Mouse (Mus musculus): Measurements from ENCODE around the gene Car12. TPM values are rescaled to one million over a fixed set of nuclear protein-coding genes. Genes with fewer than 3 reads are reported as not detected.
"Not testable (repeated sequence)": the region's sequence is repeated elsewhere in the genome, so short reads cannot be mapped to it uniquely, and the experiment has no call there.

Car12 gene
- total RNA-seq, 1 experiment from 2014 or later, result 0.12 TPM

DNA sequence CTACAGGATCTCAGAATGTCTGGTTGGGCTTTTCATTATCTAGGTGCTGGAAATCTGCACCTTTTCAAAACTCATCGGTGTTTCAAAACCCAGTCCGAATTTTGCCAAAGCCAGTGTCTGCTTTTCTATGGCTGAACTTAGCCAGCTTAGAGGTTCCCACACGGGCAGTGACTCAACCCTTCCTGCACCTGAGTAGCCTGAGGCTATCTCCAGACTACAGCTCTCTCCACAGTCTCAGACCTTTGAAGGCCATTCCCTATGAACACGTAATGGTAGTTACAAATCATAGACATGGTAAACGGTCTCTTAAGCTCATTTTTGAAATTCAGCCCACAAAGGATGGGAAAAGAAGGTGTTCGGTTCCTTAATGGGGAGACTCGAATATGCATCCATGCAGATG lies 26.0 kb downstream of the Car12 start:
- no peak for ATAC-seq (ENCODE audit: extremely low read depth, insufficient number of reproducible peaks, low FRiP score, poor library complexity, severe bottlenecking)

DNA sequence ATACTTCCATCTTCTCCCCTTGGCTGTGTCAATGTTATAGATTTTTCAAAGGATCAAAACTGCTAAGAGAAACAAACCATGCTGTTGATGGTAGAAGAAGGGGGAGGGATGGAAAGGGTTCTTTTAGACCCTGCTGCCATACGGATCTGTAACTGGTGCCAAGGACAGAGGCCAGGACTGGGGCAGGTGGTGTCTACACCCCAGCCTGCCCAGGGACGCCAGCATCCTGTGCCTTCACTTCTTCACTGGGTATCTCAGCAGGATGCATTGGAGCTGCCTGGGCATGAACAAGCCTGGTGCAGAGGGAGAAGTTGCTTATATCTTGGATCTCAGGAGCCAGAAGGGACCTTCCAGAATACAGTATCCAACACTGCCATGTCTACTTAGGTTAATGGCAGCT lies 31.0 kb downstream of the Car12 start:
- ATAC-seq (ENCODE audit: extremely low read depth, insufficient number of reproducible peaks, low FRiP score, poor library complexity, severe bottlenecking), result no peak

DNA sequence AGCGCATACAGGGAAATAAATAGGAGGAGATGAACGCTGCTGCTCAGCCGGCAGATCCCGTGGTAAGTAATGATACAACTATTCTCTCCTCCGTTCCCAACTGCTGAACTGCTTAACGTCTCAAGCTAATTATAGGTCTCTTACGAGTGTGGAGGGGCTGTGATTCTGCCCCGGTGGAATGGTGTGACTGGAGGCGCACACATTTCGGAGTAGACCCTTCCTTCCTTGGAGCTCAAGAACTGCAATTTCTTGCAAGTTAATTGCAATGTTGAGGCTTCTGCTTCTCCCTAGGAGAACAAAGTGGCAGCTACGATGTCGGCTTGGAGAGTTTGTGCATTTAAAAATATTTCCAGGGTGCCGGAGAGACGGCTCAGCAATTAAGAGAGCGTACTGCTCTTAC lies 34.9 kb downstream of the Car12 start:
- ATAC-seq (ENCODE audit: extremely low read depth, insufficient number of reproducible peaks, low FRiP score, poor library complexity, severe bottlenecking), result no peak

DNA sequence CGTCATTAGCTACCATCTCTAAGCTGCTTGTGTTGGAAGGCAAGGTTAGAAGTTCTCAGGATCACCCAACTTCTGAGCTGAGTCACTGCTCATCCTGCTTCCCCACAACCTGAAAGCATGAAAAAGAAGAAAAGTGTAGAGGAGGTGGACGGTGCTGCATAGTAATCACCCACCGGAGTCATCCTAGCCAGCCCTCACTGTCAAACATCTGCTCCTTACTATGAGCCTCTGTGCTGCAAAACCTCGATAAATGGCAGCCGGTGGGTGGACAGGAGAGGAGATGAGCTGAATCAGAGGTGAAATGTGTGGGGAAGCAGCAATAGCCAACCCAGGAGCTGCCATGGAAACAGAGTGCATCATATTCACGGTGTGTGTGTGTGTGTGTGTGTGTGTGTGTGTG lies 39.4 kb downstream of the Car12 start:
- ATAC-seq (ENCODE audit: extremely low read depth, insufficient number of reproducible peaks, low FRiP score, poor library complexity, severe bottlenecking), result no peak

DNA sequence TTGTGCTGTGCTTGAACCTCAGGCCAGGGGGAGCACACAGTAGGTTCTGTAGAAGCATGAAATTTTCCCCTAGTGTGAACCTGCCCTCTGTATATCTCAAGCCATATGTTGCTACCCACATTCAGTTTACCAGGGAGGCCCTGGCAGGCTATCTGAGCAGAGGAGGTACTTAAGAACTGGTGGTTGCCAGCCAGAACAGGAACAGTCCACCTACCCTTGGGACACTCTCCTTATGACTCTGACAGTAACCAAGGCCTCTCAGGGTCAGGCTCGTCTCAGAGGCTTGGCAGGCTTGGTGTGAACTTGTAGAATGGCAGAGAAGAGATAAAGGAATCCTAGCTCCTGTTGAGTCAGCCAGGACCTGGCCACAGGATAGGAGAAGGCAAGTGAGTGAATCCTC lies 47.5 kb downstream of the Car12 start:
- ATAC-seq (ENCODE audit: extremely low read depth, insufficient number of reproducible peaks, low FRiP score, poor library complexity, severe bottlenecking), result no peak

DNA sequence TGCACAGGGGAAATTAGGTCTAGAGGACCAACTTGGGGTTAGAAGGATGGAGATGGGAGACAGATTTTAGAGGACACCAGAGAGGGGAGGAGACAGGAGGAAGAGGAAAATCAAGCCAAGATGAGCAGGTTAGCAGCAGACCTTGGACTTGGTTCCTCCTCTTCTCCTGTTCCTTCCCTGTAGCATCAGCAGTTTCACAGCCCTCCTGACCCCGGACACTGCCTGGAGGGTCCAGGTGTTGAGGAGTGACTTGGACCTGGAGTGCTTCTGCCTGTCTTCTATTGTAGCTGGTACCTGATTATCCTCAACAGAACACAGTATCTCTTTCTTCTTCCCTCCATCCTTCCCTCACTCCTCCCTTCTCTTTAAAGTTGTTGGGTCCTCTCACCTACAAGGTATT lies 55.2 kb downstream of the Car12 start:
- ATAC-seq (ENCODE audit: extremely low read depth, insufficient number of reproducible peaks, low FRiP score, poor library complexity, severe bottlenecking), result no peak

DNA sequence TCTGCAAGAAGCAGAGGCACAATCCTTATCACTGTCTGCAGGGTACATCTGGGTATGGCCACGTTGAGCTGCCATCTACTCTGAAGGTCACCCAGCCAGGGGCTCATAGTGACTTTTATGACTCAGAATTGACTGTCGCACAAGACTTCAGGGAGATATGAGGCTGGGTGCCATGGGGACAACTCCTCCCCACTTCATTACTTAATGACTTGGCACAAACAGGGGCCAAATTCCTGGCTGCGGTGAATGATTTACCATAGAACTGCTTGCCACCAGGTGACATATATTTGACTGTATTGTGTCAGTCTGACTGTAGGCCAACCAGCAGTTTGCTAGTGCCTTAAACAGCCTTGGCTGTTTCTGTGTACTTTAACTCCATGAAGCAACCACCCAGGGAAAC lies 55.8 kb downstream of the Car12 start:
- no peak for ATAC-seq (ENCODE audit: extremely low read depth, insufficient number of reproducible peaks, low FRiP score, poor library complexity, severe bottlenecking)

DNA sequence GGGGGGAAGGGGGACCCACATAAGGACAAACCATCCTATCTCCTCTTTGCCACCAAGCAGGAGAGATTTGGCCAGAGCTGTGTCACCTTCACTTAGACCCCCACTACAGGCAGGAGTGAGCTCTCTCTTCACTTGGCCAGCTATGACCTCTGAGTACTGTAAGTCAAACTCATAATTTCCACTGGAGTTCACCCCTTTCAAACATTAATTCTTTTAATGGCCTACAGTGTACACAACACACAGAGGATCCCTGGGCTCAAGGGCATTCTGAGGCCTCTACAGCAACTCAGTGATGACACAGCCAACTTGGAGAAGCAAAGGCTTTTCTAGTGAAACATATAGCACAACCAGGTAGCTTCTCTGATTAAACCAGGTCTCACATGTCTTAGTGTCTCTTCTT lies 57.2 kb downstream of the Car12 start:
- ATAC-seq (ENCODE audit: extremely low read depth, insufficient number of reproducible peaks, low FRiP score, poor library complexity, severe bottlenecking), result no peak

DNA sequence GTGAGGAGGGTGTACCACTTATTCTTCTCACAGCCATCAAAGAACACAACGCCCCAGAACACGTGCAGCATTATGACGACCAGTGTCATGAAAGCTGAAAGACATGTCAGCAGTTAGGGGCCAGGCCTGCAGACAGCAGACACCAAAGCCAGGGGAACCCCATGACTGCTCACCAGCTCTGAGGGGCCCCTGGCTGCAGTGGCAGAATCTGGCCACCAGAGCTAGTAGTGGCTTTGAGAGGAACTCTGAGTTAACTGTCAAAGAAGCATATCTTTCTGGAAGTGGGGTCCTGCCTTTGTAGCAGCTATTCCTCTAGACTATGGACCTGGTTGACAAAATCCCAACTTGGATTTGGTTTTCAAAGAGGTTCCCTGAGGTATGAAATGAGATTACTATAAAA lies 71.1 kb downstream of the Car12 start:
- peak; percentile 19; the same call in 1 of the 2 replicates for ATAC-seq (ENCODE audit: extremely low read depth, insufficient number of reproducible peaks, low FRiP score, poor library complexity, severe bottlenecking)

DNA sequence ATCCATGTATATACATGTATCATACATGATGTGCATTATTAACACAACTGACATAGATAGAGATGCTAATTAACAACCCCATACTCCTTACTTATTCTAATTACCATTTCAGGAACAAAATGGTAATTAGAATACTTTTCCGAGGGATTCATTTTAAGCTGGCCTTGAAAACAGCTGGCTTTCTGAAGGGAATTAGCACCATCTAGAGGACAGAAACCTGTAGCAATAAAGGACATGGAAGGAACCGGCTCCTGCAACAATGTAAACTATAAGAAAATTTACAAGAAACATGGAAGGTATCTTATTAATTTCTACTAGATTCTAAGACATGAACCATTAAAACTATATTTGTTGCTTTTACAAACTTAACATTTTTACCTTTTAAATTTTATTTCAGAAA lies 74.3 kb downstream of the Car12 start:
- no peak for ATAC-seq (ENCODE audit: extremely low read depth, insufficient number of reproducible peaks, low FRiP score, poor library complexity, severe bottlenecking)

DNA sequence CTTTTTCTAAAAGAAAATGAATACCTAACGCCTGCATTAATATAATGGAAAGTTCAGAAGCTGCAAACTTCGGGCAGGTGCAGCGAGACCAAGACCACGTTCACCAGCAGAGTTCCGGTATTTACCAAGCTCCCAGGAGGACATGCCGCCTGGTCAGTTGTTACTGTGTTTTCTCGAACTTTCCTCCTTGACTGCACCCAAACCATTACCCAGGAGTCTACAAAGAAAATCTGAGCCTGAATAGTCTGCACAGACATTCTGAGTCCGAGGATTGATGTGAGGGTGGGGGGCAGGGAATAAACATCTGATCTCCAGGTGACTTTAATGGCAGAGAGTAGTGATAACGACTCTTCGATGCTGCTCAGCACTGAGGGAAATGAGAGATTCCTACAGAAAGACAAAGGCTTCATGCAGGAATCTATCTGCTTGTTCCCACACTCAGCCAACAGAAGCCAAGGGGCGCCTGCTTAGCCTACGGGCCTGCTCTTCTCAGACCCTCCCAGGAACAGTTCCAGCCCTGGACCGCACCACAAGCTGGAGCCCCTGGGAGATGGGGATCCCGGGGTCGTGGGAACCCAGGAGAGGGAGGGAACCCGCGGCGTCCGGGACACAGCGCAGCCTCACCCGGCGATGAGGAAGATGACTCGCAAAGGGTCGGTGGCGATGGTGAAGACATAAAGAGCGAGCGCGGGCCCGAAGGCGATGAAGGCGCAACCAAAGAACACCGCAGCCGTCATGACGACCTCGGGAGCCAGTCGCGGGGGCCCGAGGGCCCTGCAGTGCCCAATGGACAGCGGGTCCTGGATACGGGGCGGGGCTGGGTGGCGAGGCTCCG lies 81.4 kb downstream of the Car12 start:
- no peak for ATAC-seq (ENCODE audit: extremely low read depth, insufficient number of reproducible peaks, low FRiP score, poor library complexity, severe bottlenecking)

DNA sequence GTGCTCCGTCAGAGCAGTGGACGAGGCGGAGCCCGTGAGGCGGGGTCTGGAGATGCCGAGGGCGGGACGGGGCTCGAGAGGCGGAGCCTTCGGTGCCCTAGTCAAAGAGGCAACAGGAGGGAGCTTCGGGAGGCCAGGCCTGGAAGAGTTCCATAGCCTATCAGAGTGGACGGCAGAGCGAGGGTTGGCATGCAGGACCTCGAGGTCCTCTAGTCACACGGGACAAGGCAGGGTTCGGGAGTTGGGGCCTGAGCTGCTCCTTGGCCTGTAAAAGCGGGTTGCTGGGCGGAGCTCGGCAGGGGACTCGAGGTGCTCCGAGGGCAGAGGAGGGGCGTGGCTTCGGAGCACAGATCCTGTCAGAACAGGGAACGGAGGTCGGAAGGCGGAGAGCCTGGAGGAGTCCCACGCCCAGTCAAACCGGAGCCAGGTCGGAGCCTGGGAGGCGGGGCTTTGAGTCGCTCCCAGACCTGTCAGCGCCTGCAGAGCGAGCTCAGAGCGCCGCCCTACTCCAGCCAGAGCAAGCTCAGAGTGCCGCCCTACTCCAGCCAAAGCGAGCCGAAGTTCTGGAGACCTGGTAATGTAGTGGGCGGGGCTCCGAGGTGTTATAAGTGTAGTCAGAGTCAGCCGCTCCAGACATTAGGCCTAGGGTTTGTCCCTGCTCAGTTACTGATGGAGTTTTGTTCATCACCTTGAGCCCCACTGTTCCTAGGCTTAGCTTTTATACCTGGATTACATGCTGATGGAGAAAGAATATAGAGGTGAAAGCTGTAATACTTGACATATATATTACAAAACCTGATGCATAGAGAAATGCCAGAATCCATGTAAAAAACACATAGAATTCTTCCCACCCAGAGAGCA lies 82.2 kb downstream of the Car12 start, which contains the start of gene Aph1b:
Gene Aph1b (minus strand): TSS at position 27 of the 861 bp plus-strand sequence.
- peak; percentile 85 for ATAC-seq (ENCODE audit: extremely low read depth, insufficient number of reproducible peaks, low FRiP score, poor library complexity, severe bottlenecking)

DNA sequence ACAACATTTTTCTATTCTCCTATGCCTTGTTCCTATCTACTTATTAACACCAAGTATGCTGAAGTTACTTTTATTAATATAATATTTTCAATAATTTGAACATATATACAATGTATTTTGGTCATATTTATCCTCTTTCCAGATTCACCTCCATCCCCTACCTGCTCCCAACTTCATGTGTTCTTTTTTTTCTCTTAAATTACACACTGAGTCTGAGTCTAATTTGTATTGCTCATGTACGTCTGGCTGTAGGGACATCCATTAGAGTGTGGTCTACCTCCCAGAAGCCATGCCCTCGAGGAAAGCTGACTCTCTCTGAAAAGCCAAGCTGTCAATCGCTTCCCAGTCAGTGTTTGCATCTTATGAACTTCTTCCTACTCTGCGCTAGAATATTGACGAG lies 83.3 kb downstream of the Car12 start, which contains the start of gene Gm10647:
Gene Gm10647 (plus strand): TSS at position 301 of the 400 bp plus-strand sequence.
- no peak for ATAC-seq (ENCODE audit: extremely low read depth, insufficient number of reproducible peaks, low FRiP score, poor library complexity, severe bottlenecking)

DNA sequence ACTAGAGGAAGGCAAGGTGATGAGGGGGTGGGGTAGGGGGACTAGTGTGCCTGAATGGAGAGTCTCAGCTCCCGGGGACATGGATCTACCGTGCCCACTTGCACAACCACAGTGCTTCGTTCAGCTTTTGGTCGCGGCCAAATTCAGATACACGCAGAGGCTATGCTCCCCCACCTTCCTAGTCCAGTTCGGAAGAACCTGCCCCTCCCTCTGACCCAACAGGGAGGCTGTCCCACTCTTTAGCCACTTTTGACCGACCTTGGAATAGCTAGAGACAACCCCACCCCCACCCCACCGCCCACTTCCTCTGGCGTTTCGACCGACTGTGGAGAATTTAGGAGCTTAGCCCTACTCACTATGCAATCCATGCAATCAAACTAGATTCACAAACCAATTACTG lies 88.5 kb downstream of the Car12 start:
- no peak for ATAC-seq (ENCODE audit: extremely low read depth, insufficient number of reproducible peaks, low FRiP score, poor library complexity, severe bottlenecking)

DNA sequence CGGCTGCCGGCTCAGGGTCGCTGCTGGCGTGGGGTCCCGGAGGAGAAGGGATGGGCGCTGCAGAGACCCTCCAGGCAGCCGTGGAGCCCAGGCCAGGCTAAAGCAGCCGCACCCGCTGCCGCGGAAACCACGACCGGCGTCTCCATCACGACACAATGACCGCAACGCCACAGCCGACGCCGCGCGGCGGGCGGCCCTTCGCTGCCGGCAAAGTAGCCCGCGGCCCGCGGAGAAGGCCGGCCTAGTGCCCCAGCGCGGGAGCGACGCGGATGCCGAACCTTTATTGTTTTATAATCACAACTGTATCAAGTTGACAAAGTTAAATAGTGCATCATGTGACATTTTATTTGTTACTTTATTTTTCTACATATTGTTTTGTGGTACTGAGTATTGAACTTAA lies 92.5 kb downstream of the Car12 start:
- not testable (repeated sequence) for ATAC-seq (ENCODE audit: extremely low read depth, insufficient number of reproducible peaks, low FRiP score, poor library complexity, severe bottlenecking)

DNA sequence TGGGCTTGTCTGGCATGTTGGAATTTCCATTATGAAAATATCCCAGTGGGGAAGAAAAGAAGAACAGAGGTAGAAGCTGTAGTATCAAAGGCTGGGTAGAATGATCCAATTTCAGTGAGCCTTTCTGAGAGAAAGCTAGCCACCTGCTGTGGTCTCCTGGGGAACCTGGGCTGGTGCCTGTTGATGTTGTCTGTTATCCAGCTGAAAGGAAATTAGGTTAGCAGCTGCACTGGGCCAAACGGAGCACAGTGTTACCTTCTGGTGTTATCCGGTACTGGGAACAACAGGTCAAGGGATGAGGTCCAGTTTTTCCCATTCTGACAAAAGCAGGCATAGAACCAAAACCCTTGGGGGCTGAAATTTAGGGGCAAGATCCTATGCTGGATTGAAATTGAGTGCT lies 99.9 kb downstream of the Car12 start:
- no peak for ATAC-seq (ENCODE audit: extremely low read depth, insufficient number of reproducible peaks, low FRiP score, poor library complexity, severe bottlenecking)
